Mouse (Mus musculus): Measurements from ENCODE around the gene Hist2h4. TPM values are rescaled to one million over a fixed set of nuclear protein-coding genes. Genes with fewer than 3 reads are reported as not detected.
"Not testable (repeated sequence)": the region's sequence is repeated elsewhere in the genome, so short reads cannot be mapped to it uniquely, and the experiment has no call there.

Gene Hist2h4
- polyA plus RNA-seq, 1 experiment from 2014 or later: 0.72 TPM

DNA sequence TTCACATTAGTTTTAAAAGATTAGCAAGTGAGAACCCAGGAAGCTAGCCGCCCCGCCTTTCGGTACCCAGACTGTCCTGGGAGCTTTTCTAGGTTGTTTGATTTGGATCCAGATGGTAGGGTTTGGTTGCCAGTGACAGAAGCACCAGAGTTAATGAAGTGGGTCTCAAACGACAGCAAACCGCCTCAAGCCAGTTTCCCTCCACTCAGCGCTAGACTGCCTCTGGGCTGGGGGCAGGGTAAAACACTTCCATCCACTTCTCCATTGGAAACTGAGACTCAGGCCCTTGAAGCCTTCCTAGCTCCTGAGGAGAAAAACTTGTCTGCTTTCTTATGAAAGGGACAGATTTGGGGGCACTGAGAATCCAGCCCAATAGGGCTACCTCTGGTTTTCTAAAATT, 29.5 kb upstream of the Hist2h4 start:
- ChIA-PET POLR2A (no interaction called here), CTCF (no interaction called here)
- ATAC-seq (no peak), DNase-seq (ENCODE audit: low read depth, low spot score) (no peak)
- no peaks in the 10 kb centered on the region for H3K27me3 ChIP-seq
- in situ Hi-C loops (cut with MboI; ENCODE audit: low pct_unique_long_range_greater_than_20kb): no loop called here
- no peak for TF ChIP-seq CTCF (IDR thresholded peaks at IDR 0.05)

- ATAC-seq; DNase-seq (ENCODE audit: low read depth, low spot score); H3K27me3 ChIP-seq; CTCF ChIA-PET; in situ Hi-C loops (cut with MboI; ENCODE audit: low pct_unique_long_range_greater_than_20kb): not testable (repeated sequence)
- POLR2A ChIA-PET: interaction anchor here (1.5 kb wide), 1 partner anchor 38 kb away, joined by 3 read pairs; no protein-coding TSS in a partner anchor
These were observed 27.6 kb upstream of the Hist2h4 start for GRCm38 (mm10) chr3:96290727-96291126.

- H3K27me3 ChIP-seq: no peaks in the 10 kb centered on the region
- ATAC-seq: no peak
- DNase-seq (ENCODE audit: low read depth, low spot score): no peak
- TF ChIP-seq CTCF (IDR thresholded peaks at IDR 0.05): no peak
- in situ Hi-C loops (cut with MboI; ENCODE audit: low pct_unique_long_range_greater_than_20kb): loop anchor here (10.0 kb wide), 1 partner anchor 216 kb away; no protein-coding TSS in a partner anchor
- POLR2A ChIA-PET: no interaction called here
- CTCF ChIA-PET: interaction anchor here (1.1 to 1.9 kb wide), 2 partner anchors 9 to 11 kb away, joined by 4 to 7 read pairs; no protein-coding TSS in a partner anchor
These were observed 26.1 kb upstream of the Hist2h4 start for GRCm38 (mm10) chr3:96289201-96289600.

DNA sequence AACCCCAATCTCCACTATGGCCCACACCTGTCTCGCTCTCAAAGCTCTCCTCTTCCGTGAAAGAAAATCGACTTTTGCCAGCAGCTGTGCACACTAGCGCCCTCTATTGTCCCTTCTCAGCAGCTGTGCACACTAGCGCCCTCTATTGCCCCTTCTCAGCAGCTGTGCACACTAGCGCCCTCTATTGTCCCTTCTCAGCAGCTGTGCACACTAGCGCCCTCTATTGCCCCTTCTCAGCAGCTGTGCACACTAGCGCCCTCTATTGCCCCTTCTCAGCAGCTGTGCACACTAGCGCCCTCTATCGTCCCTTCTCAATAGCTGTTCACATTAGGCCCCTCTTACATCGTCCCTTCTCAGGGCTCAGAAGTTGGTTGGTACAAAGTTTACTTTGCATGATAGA, 24.2 kb upstream of the Hist2h4 start:
- TF ChIP-seq CTCF (IDR thresholded peaks at IDR 0.05): peak; percentile 87
- in situ Hi-C loops (cut with MboI; ENCODE audit: low pct_unique_long_range_greater_than_20kb): loop anchor here (10.0 kb wide), 1 partner anchor 217 kb away; no protein-coding TSS in a partner anchor
- DNase-seq (ENCODE audit: low read depth, low spot score); POLR2A ChIA-PET; ATAC-seq; H3K27me3 ChIP-seq: not testable (repeated sequence)
- CTCF ChIA-PET: interaction anchor here (0.7 to 2.8 kb wide), 14 partner anchors 9 to 255 kb away, joined by 3 to 26 read pairs (median 4); no protein-coding TSS in a partner anchor

- TF ChIP-seq CTCF (IDR thresholded peaks at IDR 0.05): peak; percentile 68
- H3K27me3 ChIP-seq: no peaks in the 10 kb centered on the region
- ChIA-PET POLR2A (interaction anchor here (1.4 kb wide), 1 partner anchor 11 kb away, joined by 4 read pairs; no protein-coding TSS in a partner anchor), CTCF (interaction anchor here (0.9 to 3.5 kb wide), 8 partner anchors 14 to 218 kb away, joined by 3 to 20 read pairs (median 4); partner anchors contain the start of gene Hist2h2bb)
- DNase-seq (ENCODE audit: low read depth, low spot score) (no peak), ATAC-seq (no peak)
- in situ Hi-C loops (cut with MboI; ENCODE audit: low pct_unique_long_range_greater_than_20kb): loop anchor here (5.0 to 10.0 kb wide), 3 partner anchors 38 to 220 kb away; no protein-coding TSS in a partner anchor
These were observed 21.3 kb upstream of the Hist2h4 start for GRCm38 (mm10) chr3:96284457-96284856.

- ATAC-seq (no peak), DNase-seq (ENCODE audit: low read depth, low spot score) (no peak)
- TF ChIP-seq CTCF (IDR thresholded peaks at IDR 0.05): peak; percentile 14
- no peaks in the 10 kb centered on the region for H3K27me3 ChIP-seq
- ChIA-PET POLR2A (no interaction called here), CTCF (no interaction called here)
- in situ Hi-C loops (cut with MboI; ENCODE audit: low pct_unique_long_range_greater_than_20kb): loop anchor here (5.0 to 10.0 kb wide), 3 partner anchors 42 to 224 kb away; no protein-coding TSS in a partner anchor
These were observed 17.5 kb upstream of the Hist2h4 start for GRCm38 (mm10) chr3:96280660-96281059.

GRCm38 (mm10) chr3:96277800-96278624, 14.9 kb upstream of the Hist2h4 start:
- DNase-seq (ENCODE audit: low read depth, low spot score): no peak
- ATAC-seq: peak; percentile 60
- TF ChIP-seq CTCF (IDR thresholded peaks at IDR 0.05): peak; percentile 95
- ChIA-PET CTCF (interaction anchor here (0.7 to 3.2 kb wide), 29 partner anchors 9 to 302 kb away, joined by 3 to 26 read pairs (median 4); partner anchors contain the start of genes Bola1, Hist2h2ab, Hist2h2bb and Hist2h3b), POLR2A (interaction anchor here (1.0 to 1.2 kb wide), 3 partner anchors 9 to 56 kb away, joined by 3 to 5 read pairs (median 3); partner anchors contain the start of gene Hist2h2bb)
- in situ Hi-C loops (cut with MboI; ENCODE audit: low pct_unique_long_range_greater_than_20kb): no loop called here
- no peaks in the 10 kb centered on the region for H3K27me3 ChIP-seq

GRCm38 (mm10) chr3:96277428-96277799, 14.3 kb upstream of the Hist2h4 start:
- in situ Hi-C loops (cut with MboI; ENCODE audit: low pct_unique_long_range_greater_than_20kb): no loop called here
- ATAC-seq: no peak
- no peaks in the 10 kb centered on the region for H3K27me3 ChIP-seq
- ChIA-PET CTCF (interaction anchor here (0.7 to 3.2 kb wide), 25 partner anchors 8 to 303 kb away, joined by 3 to 26 read pairs (median 4); partner anchors contain the start of genes Bola1, Hist2h2ab, Hist2h2bb and Hist2h3b), POLR2A (interaction anchor here (0.6 to 1.2 kb wide), 4 partner anchors 8 to 61 kb away, joined by 3 to 5 read pairs (median 4); partner anchors contain the start of gene Hist2h2bb)
- TF ChIP-seq CTCF (IDR thresholded peaks at IDR 0.05): no peak
- DNase-seq (ENCODE audit: low read depth, low spot score): no peak

- no peak for TF ChIP-seq CTCF (IDR thresholded peaks at IDR 0.05)
- no peak for ATAC-seq
- ChIA-PET CTCF (interaction anchor here (1.1 to 1.4 kb wide), 4 partner anchors 12 to 53 kb away, joined by 4 read pairs; partner anchors contain the start of genes Hist2h2ac and Hist2h2be), POLR2A (interaction anchor here (0.8 to 1.7 kb wide), 3 partner anchors 9 to 11 kb away, joined by 4 to 5 read pairs (median 5); partner anchors contain the start of gene Hist2h4)
- in situ Hi-C loops (cut with MboI; ENCODE audit: low pct_unique_long_range_greater_than_20kb): no loop called here
- DNase-seq (ENCODE audit: low read depth, low spot score): no peak
- H3K27me3 ChIP-seq: no peaks in the 10 kb centered on the region
These were observed 10.7 kb upstream of the Hist2h4 start for GRCm38 (mm10) chr3:96273591-96274465.

Measured in Patski (cell line).